Mouse (Mus musculus) embryonic facial prominence, embryonic 11.5 days (tissue): Measurements from ENCODE around the gene Rdx. TPM values are rescaled to one million over a fixed set of nuclear protein-coding genes. Genes with fewer than 3 reads are reported as not detected.

Source experiments
- ATAC-seq: fragments of 200-750 bp; cut with Nextera tagmentation; replicated peaks from 2 replicates; pipeline ENCODE4 v1.8.0; 2017; ENCODE audit warnings: low read depth; ENCODE audit not compliant: insufficient number of reproducible peaks, low FRiP score, low TSS enrichment
- DNase-seq: peaks from one replicate; pipeline ENCODE4 v3.0.0-alpha.2; 2015; ENCODE audit warnings: low spot score
- H3K27ac ChIP-seq: fragments of 300-500 bp; sonication (generic); replicated peaks from 2 replicates; pipeline ENCODE4 v1.5.1; 2014; ENCODE audit warnings: mild to moderate bottlenecking, low read depth, low read length, control low read depth
- H3K27me3 ChIP-seq: fragments of 300-500 bp; sonication (generic); 2 replicates; pipeline ENCODE4 v1.6.1; 2014; ENCODE audit warnings: mild to moderate bottlenecking, low read length, moderate library complexity, mixed read lengths; ENCODE audit not compliant: control insufficient read depth, insufficient read depth
- H3K36me3 ChIP-seq: fragments of 300-500 bp; sonication (generic); replicated peaks from 2 replicates; pipeline ENCODE4 v1.6.1; 2014; ENCODE audit warnings: low read depth, mild to moderate bottlenecking, low read length, moderate library complexity, mixed read lengths; ENCODE audit not compliant: control insufficient read depth, insufficient read depth
- H3K4me1 ChIP-seq: fragments of 300-500 bp; sonication (generic); 2 replicates; pipeline ENCODE4 v1.6.1; 2014; ENCODE audit warnings: low read length, mixed read lengths; ENCODE audit not compliant: control insufficient read depth, insufficient read depth
- H3K4me2 ChIP-seq: fragments of 300-500 bp; sonication (generic); 2 replicates; pipeline ENCODE4 v1.6.1; 2014; ENCODE audit warnings: low read depth, mild to moderate bottlenecking, control low read depth, low read length, moderate library complexity
- H3K4me3 ChIP-seq: fragments of 300-500 bp; sonication (generic); 2 replicates; pipeline ENCODE4 v1.5.1; 2014; ENCODE audit warnings: low read depth, low read length, control low read depth
- H3K9ac ChIP-seq: fragments of 300-500 bp; sonication (generic); replicated peaks from 2 replicates; pipeline ENCODE4 v1.6.1; 2014; ENCODE audit warnings: mild to moderate bottlenecking, control low read depth, low read length
- H3K9me3 ChIP-seq: fragments of 300-500 bp; sonication (generic); replicated peaks from 2 replicates; pipeline ENCODE4 v1.6.1; 2016; ENCODE audit warnings: mild to moderate bottlenecking, low read length, inconsistent platforms, mixed read lengths; ENCODE audit not compliant: control insufficient read depth
- WGBS: fragments of 180-500 bp; shearing (Covaris S2); extraction: QIAGEN DNeasy Blood & Tissue Kit; methylation state at CpG from one replicate; pipeline ENCODE4 v1.1.7; 2014; 5-methylcytosine and 5-hydroxymethylcytosine counted together
- microRNA-seq: library from miRNA; unstranded; fragments of <30 nt; microRNA quantifications from one replicate; pipeline ENCODE4, GENCODE M21; 2016; ENCODE audit warnings: borderline number of aligned reads
- polyA plus RNA-seq: library from polyadenylated mRNA; unstranded; fragments of >200 nt; fragmentation: Nextera tagmentation; extraction: Ambion mirVana; gene quantifications from 2 replicates; pipeline ENCODE4 v1.2.1, GENCODE M21; 2014

The Rdx gene
- polyA plus RNA-seq, 1 experiment from 2014 or later, result 232 TPM

DNA sequence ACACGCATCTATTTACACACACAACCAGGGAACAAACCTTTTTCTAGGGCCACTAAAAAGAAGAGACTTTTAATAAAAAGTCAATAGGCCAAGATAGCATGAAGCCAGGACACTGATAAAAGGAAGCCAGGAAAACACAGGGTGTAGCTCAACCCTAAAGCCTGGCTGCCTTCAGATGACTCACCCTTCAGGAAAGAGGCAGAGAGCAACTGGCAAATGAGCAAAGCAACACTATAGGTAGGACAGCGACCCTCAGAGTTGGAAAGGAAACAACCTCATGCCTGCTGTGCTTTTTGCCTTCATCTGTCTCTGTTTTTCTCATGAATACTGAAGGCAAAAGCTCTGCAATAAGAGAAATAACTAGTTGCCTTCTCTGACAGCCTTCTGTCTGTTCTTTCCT is 85.8 kb downstream of the Rdx start:
- H3K36me3 ChIP-seq, result no peaks in the 10 kb centered on the region

More for the DNA sequence above, 85.8 kb downstream of the Rdx start:
- no peak overlapping the region for H3K9ac ChIP-seq
- no peak overlapping the region for H3K4me3 ChIP-seq
- H3K4me2 ChIP-seq, result no peak overlapping the region
- DNase-seq, result no peak
- no peaks in the 10 kb centered on the region for H3K9me3 ChIP-seq
- H3K27me3 ChIP-seq, result no peaks in the 10 kb centered on the region
- ATAC-seq, result no peak
- 93% methylated on average over 2 of the region's 2 CpGs for WGBS
- no peak overlapping the region for H3K27ac ChIP-seq
- H3K4me1 ChIP-seq, result no peaks in the 10 kb centered on the region

Small RNA genes lying within 50 kb of the gene (microRNA-seq; reads per million reads assigned to microRNA genes)
- gene Gm27686 (not detected), gene Mir6244 (not detected)

Other genes starting within 250 kb of the Rdx start
- 64.0 and 65.0 TPM in 2 replicates for gene Fdx1, start 83.6 kb upstream of the Rdx start, polyA plus RNA-seq
- 5.5 and 6.0 TPM in 2 replicates for gene Zc3h12c, start 121.4 kb downstream of the Rdx start, polyA plus RNA-seq